Mouse (Mus musculus): ENCODE results near the gene Smpd1.

- no peak for TF ChIP-seq EP300 (IDR thresholded peaks at IDR 0.05; ENCODE audit: low read depth)
- no peak for TF ChIP-seq CTCF (IDR thresholded peaks at IDR 0.05; ENCODE audit: low read depth)
These were observed 26.5 kb downstream of the Smpd1 start for GRCm38 (mm10) chr7:105580627-105581089.

All from heart, postnatal 0 days (tissue).